Mouse (Mus musculus) midbrain, embryonic 12.5 days (tissue): ENCODE results near the gene Hlx. TPM values are rescaled to one million over a fixed set of nuclear protein-coding genes. Genes with fewer than 3 reads are reported as not detected.

ENCODE experiments used
- ATAC-seq: fragments of 200-750 bp; cut with Nextera tagmentation; 2 replicates; pipeline ENCODE4 v1.8.0; 2017; ENCODE audit warnings: low read depth, moderate TSS enrichment, moderate library complexity; ENCODE audit not compliant: low FRiP score
- H3K27ac ChIP-seq: fragments of 300-500 bp; sonication (generic); replicated peaks from 2 replicates; pipeline ENCODE4 v1.5.1; 2016; ENCODE audit warnings: mild to moderate bottlenecking
- H3K27me3 ChIP-seq: fragments of 300-500 bp; sonication (generic); 2 replicates; pipeline ENCODE4 v1.6.1; 2016; ENCODE audit warnings: mild to moderate bottlenecking
- H3K36me3 ChIP-seq: fragments of 300-500 bp; sonication (generic); 2 replicates; pipeline ENCODE4 v1.6.1; 2016
- H3K4me1 ChIP-seq: fragments of 300-500 bp; sonication (generic); 2 replicates; pipeline ENCODE4 v1.6.1; 2016
- H3K4me2 ChIP-seq: fragments of 300-500 bp; sonication (generic); replicated peaks from 2 replicates; pipeline ENCODE4 v1.6.1; 2016; ENCODE audit warnings: mild to moderate bottlenecking, moderate library complexity
- H3K4me3 ChIP-seq: fragments of 300-500 bp; sonication (generic); 2 replicates; pipeline ENCODE4 v1.5.1; 2016; ENCODE audit warnings: mild to moderate bottlenecking
- H3K9ac ChIP-seq: fragments of 300-500 bp; sonication (generic); replicated peaks from 2 replicates; pipeline ENCODE4 v1.6.1; 2016; ENCODE audit warnings: mild to moderate bottlenecking, moderate library complexity
- H3K9me3 ChIP-seq: fragments of 300-500 bp; sonication (generic); 2 replicates; pipeline ENCODE4 v1.6.1; 2016; ENCODE audit warnings: mild to moderate bottlenecking
- WGBS: fragments of 180-500 bp; shearing (Covaris S2); methylation state at CpG from one replicate; pipeline ENCODE4 v1.1.7; 2016; 5-methylcytosine and 5-hydroxymethylcytosine counted together
- polyA plus RNA-seq: library from polyadenylated mRNA; unstranded; fragments of >200 nt; fragmentation: Nextera tagmentation; extraction: Ambion mirVana; gene quantifications from 2 replicates; pipeline ENCODE4 v1.2.1, GENCODE M21; 2016

The Hlx gene
- polyA plus RNA-seq, 1 experiment from 2014 or later = 5.1 TPM

DNA sequence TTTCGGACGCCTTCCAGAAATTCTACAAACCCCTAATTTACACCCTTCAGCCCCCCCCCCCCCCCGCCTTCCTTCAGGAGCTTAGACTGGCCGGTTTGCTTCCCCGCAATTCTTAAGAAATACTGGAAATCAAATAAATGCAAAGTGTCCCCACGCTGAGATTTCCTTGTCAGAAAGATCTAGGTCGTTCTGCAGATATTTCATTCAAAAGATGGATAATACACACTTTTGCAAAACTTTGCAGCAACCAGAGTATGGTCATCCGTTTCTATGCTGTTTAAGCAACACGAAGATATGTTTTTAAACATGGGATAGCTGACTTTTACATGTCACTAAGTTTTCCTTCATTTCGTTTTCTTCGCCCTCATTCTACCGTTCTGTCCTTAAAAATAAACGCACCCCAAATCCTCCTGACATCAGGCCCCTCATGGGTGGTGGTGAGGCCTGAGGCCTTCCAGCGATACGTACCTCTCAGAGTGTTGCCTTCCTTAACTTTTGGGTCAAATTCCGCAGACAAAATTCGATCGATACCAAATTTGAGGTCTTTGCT is 1.3 kb downstream of the Hlx start:
- H3K36me3 ChIP-seq = no peaks in the 10 kb centered on the region
- no peaks in the 10 kb centered on the region for H3K9me3 ChIP-seq
- peak overlapping the region; percentile 50 for H3K4me3 ChIP-seq
- ATAC-seq = no peak
- peaks cover 24% of the 10 kb centered on the region for H3K4me1 ChIP-seq
- H3K27ac ChIP-seq = no peak overlapping the region
- peaks cover 98% of the 10 kb centered on the region for H3K27me3 ChIP-seq
- 1% methylated on average over 18 of the region's 18 CpGs for WGBS
- peak overlapping the region; percentile 90 for H3K4me2 ChIP-seq
- no peak overlapping the region for H3K9ac ChIP-seq

DNA sequence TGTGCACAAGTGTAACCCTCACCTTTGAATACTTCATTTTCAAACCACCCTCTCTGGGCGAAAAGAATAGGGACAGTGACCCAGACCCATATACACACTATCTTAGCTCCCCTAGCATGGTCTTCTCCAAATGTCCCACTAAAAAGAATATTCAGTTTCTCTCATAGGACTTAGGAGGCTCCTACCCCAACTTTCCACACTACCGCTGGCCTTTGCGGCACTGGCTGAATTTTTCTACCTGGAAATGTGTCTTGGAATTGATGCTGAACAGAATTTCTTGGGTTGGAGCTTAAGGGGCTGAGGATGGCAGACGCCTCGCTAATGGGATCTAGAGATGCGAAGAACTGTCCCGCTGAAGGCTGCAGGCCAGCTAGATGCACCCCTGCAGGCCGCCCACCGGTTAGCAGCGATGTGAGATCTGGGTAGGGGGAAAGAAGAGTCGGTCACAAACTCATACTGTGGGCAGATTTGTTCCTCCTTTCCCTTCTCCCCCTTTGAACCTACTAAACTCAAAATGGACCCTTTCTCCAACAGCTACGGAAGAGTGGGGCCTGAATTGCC is 1.9 kb downstream of the Hlx start:
- no peak overlapping the region for H3K9ac ChIP-seq
- H3K4me3 ChIP-seq = no peak overlapping the region

DNA sequence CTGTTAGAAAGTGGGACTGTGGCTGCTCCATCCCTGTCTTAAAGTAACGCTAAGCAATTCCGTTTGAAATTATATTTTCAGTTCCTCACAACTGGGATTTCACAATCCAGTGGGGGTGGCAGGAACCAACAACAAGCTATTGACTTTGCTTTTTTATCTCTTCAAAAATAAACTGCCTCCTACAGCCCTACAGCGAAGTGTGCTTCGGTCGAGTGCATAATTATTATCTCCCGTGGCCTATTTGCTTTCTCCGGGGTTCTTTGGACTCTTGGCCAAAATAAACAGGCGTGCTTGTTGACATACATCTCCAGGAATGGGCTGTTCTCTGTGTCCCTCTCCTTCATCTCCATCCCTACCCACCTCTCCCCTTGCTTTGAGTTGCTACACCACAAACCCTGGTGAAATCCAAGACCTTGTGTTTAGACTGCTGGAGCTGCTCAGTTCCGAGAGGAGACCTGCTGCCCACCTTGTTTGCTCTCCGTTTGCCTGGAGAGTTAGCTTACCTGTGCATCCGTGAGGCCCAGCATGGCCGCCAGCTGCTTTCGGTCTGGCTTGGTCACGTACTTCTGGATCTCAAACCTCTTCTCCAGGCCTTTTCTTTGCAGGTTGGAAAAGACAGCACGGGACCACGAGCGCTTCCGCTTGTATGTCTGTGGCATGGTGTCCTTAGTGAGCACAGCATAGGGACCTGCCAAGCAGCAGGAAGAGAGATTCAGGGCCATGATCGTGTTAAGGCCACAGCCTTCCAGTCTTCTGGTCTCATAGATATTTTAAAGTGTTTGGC is 2.9 kb downstream of the Hlx start:
- Histone ChIP-seq H3K27ac (no peak overlapping the region), H3K9me3 (no peaks in the 10 kb centered on the region), H3K36me3 (no peaks in the 10 kb centered on the region), H3K4me1 (peaks cover 24% of the 10 kb centered on the region), H3K4me2 (no peak overlapping the region), H3K9ac (no peak overlapping the region), H3K4me3 (no peak overlapping the region), H3K27me3 (peaks cover 98% of the 10 kb centered on the region)
- WGBS = 3% methylated on average over 19 of the region's 19 CpGs
- ATAC-seq = no peak

More for the DNA sequence above, 1.9 kb downstream of the Hlx start:
- WGBS = under 1% methylated on average over 12 of the region's 12 CpGs
- peaks cover 24% of the 10 kb centered on the region for H3K4me1 ChIP-seq
- H3K27ac ChIP-seq = no peak overlapping the region
- no peaks in the 10 kb centered on the region for H3K36me3 ChIP-seq
- no peak overlapping the region for H3K4me2 ChIP-seq
- H3K9me3 ChIP-seq = no peaks in the 10 kb centered on the region
- peaks cover 98% of the 10 kb centered on the region for H3K27me3 ChIP-seq
- no peak for ATAC-seq

DNA sequence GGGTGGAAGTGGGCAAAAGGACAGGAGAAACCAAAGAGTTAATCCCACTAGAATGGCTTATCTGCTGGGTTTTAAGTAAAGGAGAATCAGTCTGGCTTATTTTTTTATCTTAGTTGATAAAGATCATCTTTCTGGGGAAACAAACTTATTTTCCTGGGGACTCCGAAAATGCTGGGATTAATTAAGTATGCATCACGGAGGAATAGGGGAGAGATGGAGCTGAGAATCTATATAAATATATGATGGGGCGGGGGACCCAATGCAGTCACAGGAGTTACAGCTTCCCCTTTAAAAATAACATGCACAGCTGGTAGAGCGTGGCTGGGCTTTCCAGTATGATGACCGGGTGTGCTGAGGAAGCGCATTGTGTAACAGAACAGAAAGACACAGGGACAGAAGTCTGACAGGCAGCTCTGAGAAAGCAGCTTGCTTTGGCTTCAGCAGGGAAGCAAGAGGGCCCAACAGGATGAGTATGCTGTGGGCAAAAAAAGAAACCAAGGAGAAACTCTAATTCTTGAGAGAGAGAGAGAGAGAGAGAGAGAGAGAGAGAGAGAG is 3.8 kb downstream of the Hlx start:
- peaks cover 98% of the 10 kb centered on the region for H3K27me3 ChIP-seq
- WGBS = 3% methylated on average over 6 of the region's 6 CpGs
- no peak overlapping the region for H3K27ac ChIP-seq
- H3K4me1 ChIP-seq = peaks cover 24% of the 10 kb centered on the region
- no peaks in the 10 kb centered on the region for H3K36me3 ChIP-seq
- no peak overlapping the region for H3K4me2 ChIP-seq
- H3K9me3 ChIP-seq = no peaks in the 10 kb centered on the region
- no peak for ATAC-seq
- H3K4me3 ChIP-seq = no peak overlapping the region
- H3K9ac ChIP-seq = no peak overlapping the region

DNA sequence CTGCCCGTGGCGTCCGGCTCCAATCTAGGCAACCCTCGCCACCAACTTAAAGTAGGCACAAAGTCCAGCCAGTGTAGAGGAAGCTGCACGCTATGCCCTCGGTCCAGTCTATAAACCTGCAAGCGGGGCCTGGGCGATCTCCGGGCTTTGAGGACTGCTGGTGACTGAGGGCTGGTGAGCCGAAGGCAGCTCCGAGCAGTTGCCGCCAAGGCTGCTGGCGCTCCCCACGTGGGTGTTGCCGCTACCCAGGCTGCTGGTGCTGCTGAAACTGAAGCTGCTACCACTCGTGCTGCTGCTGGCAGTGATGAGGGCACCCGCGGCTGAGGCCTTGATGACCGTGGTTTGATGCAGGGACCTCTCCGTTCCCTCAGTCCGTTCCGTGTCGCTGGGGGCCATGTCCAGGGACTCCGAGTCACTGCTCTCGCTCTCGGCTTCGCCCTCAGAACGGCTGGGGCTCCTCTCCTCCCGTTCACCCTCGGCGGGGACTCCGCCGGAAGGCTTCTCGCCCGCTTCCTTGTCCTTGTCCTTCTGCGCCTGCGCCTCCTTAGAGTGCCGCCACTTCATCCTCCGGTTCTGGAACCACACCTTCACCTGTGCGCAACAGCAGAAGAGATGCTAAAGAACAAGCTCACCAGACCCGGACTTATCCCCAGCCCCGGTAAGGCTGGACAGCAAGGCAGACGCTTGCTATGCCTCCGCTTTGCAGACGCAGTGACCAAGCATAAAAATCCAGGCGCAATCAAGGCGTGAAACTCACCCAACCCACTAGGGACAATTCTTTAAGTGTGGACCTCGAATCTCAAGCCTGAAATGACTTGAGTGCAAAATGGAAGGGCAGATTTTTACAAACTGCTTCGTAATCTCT is 4.8 kb downstream of the Hlx start:
- Histone ChIP-seq H3K27ac (no peak overlapping the region), H3K4me1 (peaks cover 24% of the 10 kb centered on the region), H3K9ac (peak overlapping the region; percentile 17; the same call in 1 of the 2 replicates), H3K36me3 (no peaks in the 10 kb centered on the region), H3K9me3 (no peaks in the 10 kb centered on the region), H3K4me3 (peak overlapping the region; percentile 38), H3K27me3 (peaks cover 98% of the 10 kb centered on the region), H3K4me2 (peak overlapping the region; percentile 57)
- 1% methylated on average over 49 of the region's 49 CpGs for WGBS
- no peak for ATAC-seq

DNA sequence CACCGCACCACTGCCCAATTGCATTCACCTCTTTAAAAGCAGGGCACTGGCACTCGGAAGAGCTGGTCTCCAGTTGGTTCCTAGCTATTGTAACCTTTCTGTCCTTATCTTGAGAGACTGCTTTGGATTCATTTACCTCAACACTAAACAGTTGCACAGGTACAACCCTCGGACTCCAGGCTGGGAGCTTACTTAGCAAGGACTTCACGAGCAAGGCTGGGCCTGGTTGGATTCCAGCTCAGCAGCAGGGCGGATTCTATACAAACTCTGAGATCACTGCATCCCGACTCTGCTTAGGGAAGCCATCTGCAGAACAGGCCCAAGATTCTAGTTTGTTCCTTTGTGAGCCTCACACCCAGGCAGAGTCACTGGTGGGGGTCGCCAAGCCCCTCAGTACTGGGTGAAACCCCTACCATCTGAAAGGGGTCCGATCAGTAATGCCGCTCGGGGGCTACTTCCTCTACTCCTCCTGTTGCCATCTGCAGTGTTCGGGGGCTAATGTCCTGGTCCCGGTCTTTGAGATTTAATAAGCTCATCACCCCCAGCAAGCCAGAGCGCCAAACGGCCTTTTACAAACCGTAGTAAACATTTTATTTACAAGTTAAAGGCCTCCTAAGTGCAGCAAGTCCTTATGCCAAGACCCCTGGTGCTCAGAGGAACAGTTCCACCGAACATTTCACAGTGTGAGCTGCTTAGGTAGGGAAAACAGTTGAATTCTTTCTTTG is 5.7 kb downstream of the Hlx start:
- H3K9ac ChIP-seq = no peak overlapping the region
- H3K4me3 ChIP-seq = peak overlapping the region; percentile 38
- no peaks in the 10 kb centered on the region for H3K36me3 ChIP-seq
- no peaks in the 10 kb centered on the region for H3K9me3 ChIP-seq
- H3K4me1 ChIP-seq = peaks cover 19% of the 10 kb centered on the region
- no peak for ATAC-seq
- peaks cover 100% of the 10 kb centered on the region for H3K27me3 ChIP-seq
- no peak overlapping the region for H3K27ac ChIP-seq
- peak overlapping the region; percentile 57; the same call in 1 of the 2 replicates for H3K4me2 ChIP-seq
- 4% methylated on average over 16 of the region's 16 CpGs for WGBS

DNA sequence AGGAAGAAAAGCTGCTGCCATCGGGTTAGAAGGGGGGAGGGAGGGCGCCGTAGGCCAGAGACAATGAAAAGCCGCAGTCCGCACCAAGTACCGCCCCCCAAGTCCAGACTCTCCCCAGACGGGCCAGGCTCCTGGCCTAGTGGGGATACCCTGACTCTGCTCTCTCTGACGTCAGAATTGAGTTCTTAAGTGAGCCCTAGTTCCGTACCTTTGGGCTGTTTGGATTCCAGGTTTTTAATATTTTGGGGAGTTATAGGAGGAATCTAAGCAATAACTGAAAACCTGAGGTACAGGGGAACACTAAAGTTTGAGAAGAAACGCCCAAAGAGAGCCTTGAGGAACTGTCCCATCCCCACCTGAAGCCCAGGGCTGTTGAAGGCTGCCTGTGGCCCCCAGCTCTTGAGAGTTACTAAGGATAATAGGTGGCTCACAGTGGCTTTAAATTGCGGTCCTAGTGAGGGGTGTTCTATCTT is 7.1 kb downstream of the Hlx start:
- Histone ChIP-seq H3K9ac (no peak overlapping the region), H3K4me1 (peaks cover 13% of the 10 kb centered on the region), H3K4me2 (no peak overlapping the region), H3K27ac (no peak overlapping the region), H3K4me3 (no peak overlapping the region), H3K27me3 (peaks cover 100% of the 10 kb centered on the region), H3K36me3 (no peaks in the 10 kb centered on the region), H3K9me3 (no peaks in the 10 kb centered on the region)
- no peak for ATAC-seq
- WGBS = under 1% methylated on average over 11 of the region's 11 CpGs

DNA sequence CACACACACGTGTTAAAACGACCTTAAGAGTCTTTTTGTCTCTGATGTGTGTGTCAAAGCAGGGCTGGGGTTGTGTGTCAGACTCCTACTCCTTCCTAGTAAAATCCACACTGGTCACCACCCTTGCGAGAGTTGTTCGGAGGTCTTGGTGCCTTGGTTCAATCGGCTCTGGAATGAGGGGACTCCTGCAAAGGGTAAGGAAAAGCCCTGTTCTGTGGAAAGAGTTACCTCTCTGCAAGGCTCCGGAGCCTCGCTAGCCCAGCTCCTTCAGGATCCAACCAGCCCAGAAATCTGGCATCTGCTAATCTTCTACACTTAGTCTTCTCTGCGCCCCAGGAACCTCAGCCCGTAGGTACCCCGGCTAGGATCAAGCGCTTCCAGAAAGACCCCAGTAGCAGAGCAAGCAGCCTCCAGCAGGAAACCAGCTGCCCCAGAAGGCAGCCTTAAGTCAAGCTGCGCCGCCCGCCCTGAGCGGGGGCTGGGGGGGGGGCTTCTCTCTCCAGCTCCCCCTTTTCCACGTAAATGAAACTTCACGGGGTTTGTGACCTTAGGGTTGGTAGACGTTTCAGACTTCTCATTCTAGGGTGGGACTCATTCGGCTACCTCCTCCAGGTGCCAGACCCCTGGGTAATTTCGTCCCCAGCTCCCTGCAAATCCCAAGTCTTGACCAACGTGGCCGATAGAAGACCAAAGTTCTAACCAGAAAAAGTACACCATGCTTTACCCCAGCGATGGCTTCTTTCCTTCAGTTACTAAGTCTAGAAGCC is 7.7 kb downstream of the Hlx start:
- Histone ChIP-seq H3K27ac (no peak overlapping the region), H3K4me2 (no peak overlapping the region), H3K9ac (no peak overlapping the region), H3K4me3 (no peak overlapping the region), H3K36me3 (no peaks in the 10 kb centered on the region), H3K27me3 (peaks cover 100% of the 10 kb centered on the region), H3K9me3 (no peaks in the 10 kb centered on the region), H3K4me1 (peaks cover 13% of the 10 kb centered on the region)
- no peak for ATAC-seq
- 3% methylated on average over 23 of the region's 23 CpGs for WGBS

DNA sequence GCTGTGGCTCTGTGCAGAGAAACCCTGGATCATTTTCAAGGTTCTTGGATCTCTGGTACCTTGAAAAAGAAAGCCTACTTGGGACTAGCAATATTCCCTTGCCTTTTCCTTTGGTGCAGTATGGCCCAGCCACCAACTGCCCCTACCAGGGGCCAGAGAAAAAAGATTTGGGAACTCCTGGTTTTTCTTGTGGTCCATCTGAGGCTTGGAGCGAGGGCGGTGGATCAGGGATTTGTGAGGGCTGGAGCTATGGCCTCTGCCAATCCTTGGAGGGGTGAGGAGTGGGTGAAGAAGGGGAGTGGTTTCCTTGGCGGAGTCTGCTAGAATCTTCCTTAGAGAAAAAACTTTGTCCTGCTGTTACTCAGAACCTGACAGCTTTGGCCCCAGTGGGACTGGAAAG is 8.5 kb downstream of the Hlx start:
- Histone ChIP-seq H3K27ac (no peak overlapping the region), H3K9ac (no peak overlapping the region), H3K36me3 (no peaks in the 10 kb centered on the region), H3K4me3 (no peak overlapping the region), H3K27me3 (peaks cover 100% of the 10 kb centered on the region), H3K4me1 (peaks cover 13% of the 10 kb centered on the region), H3K9me3 (no peaks in the 10 kb centered on the region), H3K4me2 (no peak overlapping the region)
- WGBS = 0% methylated on average over 3 of the region's 3 CpGs
- no peak for ATAC-seq

DNA sequence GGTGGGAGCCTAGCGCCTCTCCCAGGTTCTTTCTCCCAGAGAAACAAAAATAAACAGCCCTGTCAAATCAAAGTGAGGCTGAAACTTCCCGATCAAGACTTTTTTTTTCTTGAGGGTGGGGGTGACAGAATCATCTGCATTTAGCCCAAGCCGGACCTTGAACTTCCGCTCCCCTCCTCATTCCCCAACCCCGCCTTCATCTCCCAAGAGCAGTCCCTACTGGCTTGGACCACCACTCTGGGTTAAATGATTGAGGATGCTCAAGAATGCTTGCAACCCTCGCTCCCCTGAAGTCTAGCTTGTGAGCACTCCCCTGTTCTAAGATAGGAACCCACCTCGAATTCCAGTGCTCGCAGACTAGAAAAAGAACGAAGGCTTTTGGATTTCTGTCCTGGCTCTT is 11.3 kb downstream of the Hlx start:
- Histone ChIP-seq H3K27ac (no peak overlapping the region), H3K36me3 (no peaks in the 10 kb centered on the region), H3K4me1 (0 out of 2 replicates have a peak, but pooled peaks cover 6% of the 10 kb centered on the region), H3K27me3 (peaks cover 100% of the 10 kb centered on the region), H3K4me3 (no peak overlapping the region), H3K9ac (no peak overlapping the region), H3K9me3 (no peaks in the 10 kb centered on the region), H3K4me2 (no peak overlapping the region)
- whole genome bisulfite sequencing = under 1% methylated on average over 9 of the region's 9 CpGs
- no peak for ATAC-seq
